8 mouse cellular contexts compared by ENCODE assay signal in the genomic region with DNA sequence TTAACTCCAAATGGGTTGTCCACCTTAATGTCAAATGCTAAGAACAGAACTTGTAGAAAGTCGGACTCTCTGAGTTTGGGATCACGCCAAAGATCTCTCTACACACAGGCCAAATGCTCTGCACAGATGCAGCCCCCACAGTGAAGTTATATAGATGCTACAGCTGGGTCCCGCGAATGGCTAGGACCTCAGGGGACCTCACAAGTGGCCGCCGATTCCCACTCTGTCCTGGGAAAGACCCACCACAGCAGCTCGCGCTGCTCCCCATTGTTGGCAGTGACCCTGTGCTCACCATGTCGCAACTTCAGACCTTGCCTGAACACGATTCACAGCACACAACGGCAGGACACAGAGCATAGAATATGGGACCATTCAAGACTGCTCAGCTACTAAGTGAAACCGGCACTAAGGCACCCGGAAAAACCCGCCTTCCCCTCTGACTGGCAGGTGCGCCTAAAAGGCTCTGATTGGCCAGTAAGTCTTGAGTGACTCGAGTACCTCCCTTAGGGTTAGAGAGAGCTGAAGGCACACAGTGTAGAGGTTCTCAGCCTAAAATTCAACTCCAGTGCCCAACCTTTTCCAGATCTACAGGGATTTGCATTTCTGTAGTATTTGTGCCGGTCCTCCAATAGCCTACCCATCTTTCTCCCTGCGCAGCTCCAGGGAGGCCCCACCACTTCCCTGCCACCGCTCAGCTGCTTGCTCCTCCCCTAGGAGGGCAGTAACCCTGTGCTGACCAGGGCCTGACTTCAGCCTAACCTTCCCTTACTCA. TPM values are rescaled to one million over a fixed set of nuclear protein-coding genes. Genes with fewer than 3 reads are reported as not detected.
DNase-seq lines count a peak whose midpoint lies in the region; ATAC-seq lines count a peak whose summit lies in the region.

No protein-coding gene starts in this region.

- peak; percentile 90 for DNase-seq in adipocyte (ENCODE audit: low spot score)
- DNase-seq in embryo, embryonic 10 days (ENCODE audit: low spot score) = peak; percentile 80
- peak; percentile 83 for DNase-seq in gastrocnemius, postnatal 14 days
- DNase-seq in left cerebral cortex, postnatal 10 days (ENCODE audit: extremely low spot score in 1 of 2, low spot score in 2 of 2) = peak; percentile 83 to 85
- DNase-seq in right cerebral cortex, postnatal 25 days = peak; percentile 85
- DNase-seq in urinary bladder, postnatal 4 days (ENCODE audit: low spot score in 2 of 2) = peak; percentile 75 to 79

- intact Hi-C loops in gastrocnemius, postnatal 14 days (cut with DNase I; ENCODE audit: low total_unique reads) = no loop called here
- intact Hi-C loops in left cerebral cortex, postnatal 10 days (cut with DNase I) = no loop called here

- ATAC-seq in inflammation-experienced regulatory T-cells, adult 6 months = peak; percentile 100
- ATAC-seq in megakaryocyte-erythroid progenitor cell, adult 5-6 weeks (replicated peaks; ENCODE audit: low FRiP score, low TSS enrichment, poor library complexity, severe bottlenecking) = peak; percentile 100

RNA-seq across cellular contexts. Expression of a gene that starts 14.5 kb away (rescaled TPM):
- 1 to 10 TPM; 2.5 to 2.8 TPM for total RNA-seq in gastrocnemius, postnatal 14 days (2021)
- 1 to 10 TPM; 5.6 to 9.1 (median 8.4) TPM for polyA plus RNA-seq in inflammation-experienced regulatory T-cells, adult 6 months (2017; shearing (Covaris generic))
- total RNA-seq in left cerebral cortex, postnatal 10 days (2021) = 10 to 100 TPM in 1 of 2 experiments, 1 to 10 TPM in 1; 9.6 to 12.0 TPM
- 4.5 and 12.5 TPM in 2 replicates for total RNA-seq in megakaryocyte-erythroid progenitor cell, adult 5-6 weeks (2014; fragmentation: Nextera tagmentation)
- 4.1 and 7.3 TPM in 2 replicates for total RNA-seq in megakaryocyte-erythroid progenitor cell, adult 5-6 weeks (2017)

RNA-seq across cellular contexts. Expression of a gene that starts 36.4 kb away (rescaled TPM):
- total RNA-seq in gastrocnemius, postnatal 14 days (2021) = under 1 TPM; 0.12 to 0.24 TPM
- polyA plus RNA-seq in inflammation-experienced regulatory T-cells, adult 6 months (2017; shearing (Covaris generic)) = 1 to 10 TPM; 1.2 to 2.9 (median 1.7) TPM
- 1 to 10 TPM in 1 of 2 experiments, under 1 TPM in 1; 0.84 to 1.1 TPM for total RNA-seq in left cerebral cortex, postnatal 10 days (2021)
- total RNA-seq in megakaryocyte-erythroid progenitor cell, adult 5-6 weeks (2014; fragmentation: Nextera tagmentation) = 3.3 and 5.4 TPM in 2 replicates
- total RNA-seq in megakaryocyte-erythroid progenitor cell, adult 5-6 weeks (2017) = 1.4 and 4.0 TPM in 2 replicates

RNA-seq across cellular contexts. Expression of a gene that starts 41.9 kb away (rescaled TPM):
- total RNA-seq in gastrocnemius, postnatal 14 days (2021) = not detected
- 1 to 10 TPM in 1 of 3 experiments, under 1 TPM in 2; 0.54 to 1.7 (median 0.75) TPM for polyA plus RNA-seq in inflammation-experienced regulatory T-cells, adult 6 months (2017; shearing (Covaris generic))
- 1 to 10 TPM; 5.4 to 7.3 TPM for total RNA-seq in left cerebral cortex, postnatal 10 days (2021)
- not detected in 2 replicates for total RNA-seq in megakaryocyte-erythroid progenitor cell, adult 5-6 weeks (2014; fragmentation: Nextera tagmentation)
- 0.50 TPM in 1 of 2 replicates, not detected in the other for total RNA-seq in megakaryocyte-erythroid progenitor cell, adult 5-6 weeks (2017)

RNA-seq across cellular contexts. Expression of a gene that starts 50.2 kb away (rescaled TPM):
- total RNA-seq in gastrocnemius, postnatal 14 days (2021) = 10 to 100 TPM; 11.1 to 14.3 TPM
- polyA plus RNA-seq in inflammation-experienced regulatory T-cells, adult 6 months (2017; shearing (Covaris generic)) = 10 to 100 TPM; 12.3 to 15.1 (median 13.5) TPM
- total RNA-seq in left cerebral cortex, postnatal 10 days (2021) = 10 to 100 TPM; 95.4 to 100.0 TPM
- total RNA-seq in megakaryocyte-erythroid progenitor cell, adult 5-6 weeks (2014; fragmentation: Nextera tagmentation) = 27.2 and 35.0 TPM in 2 replicates
- 14.5 and 32.6 TPM in 2 replicates for total RNA-seq in megakaryocyte-erythroid progenitor cell, adult 5-6 weeks (2017)

RNA-seq across cellular contexts. Expression of a gene that starts 52.1 kb away (rescaled TPM):
- total RNA-seq in gastrocnemius, postnatal 14 days (2021) = 1 to 10 TPM; 2.9 to 3.2 TPM
- polyA plus RNA-seq in inflammation-experienced regulatory T-cells, adult 6 months (2017; shearing (Covaris generic)) = 1 to 10 TPM; 2.7 to 4.5 (median 4.4) TPM
- 10 to 100 TPM; 17.0 to 17.1 TPM for total RNA-seq in left cerebral cortex, postnatal 10 days (2021)
- total RNA-seq in megakaryocyte-erythroid progenitor cell, adult 5-6 weeks (2014; fragmentation: Nextera tagmentation) = 4.1 and 10.3 TPM in 2 replicates
- total RNA-seq in megakaryocyte-erythroid progenitor cell, adult 5-6 weeks (2017) = 8.2 and 8.9 TPM in 2 replicates

Comparison
In these comparisons a context has a peak if more than half of its experiments do, and no peak if none do; other contexts are left out.
1. Peak in every context shown above with its lines: DNase-seq and ATAC-seq.
2. RNA of a gene that starts 41.9 kb away (total RNA-seq): 5.4 to 7.3 TPM in left cerebral cortex, postnatal 10 days; not detected in gastrocnemius, postnatal 14 days and 0.50 TPM in megakaryocyte-erythroid progenitor cell, adult 5-6 weeks; every median in the first group is over 4 times any median in the second.